Mouse (Mus musculus): ENCODE measurements around the gene Tent2. TPM values are rescaled to one million over a fixed set of nuclear protein-coding genes. Genes with fewer than 3 reads are reported as not detected.

Tent2 gene
- 71.5 TPM for polyA plus RNA-seq (2017; shearing (Covaris generic))

DNA sequence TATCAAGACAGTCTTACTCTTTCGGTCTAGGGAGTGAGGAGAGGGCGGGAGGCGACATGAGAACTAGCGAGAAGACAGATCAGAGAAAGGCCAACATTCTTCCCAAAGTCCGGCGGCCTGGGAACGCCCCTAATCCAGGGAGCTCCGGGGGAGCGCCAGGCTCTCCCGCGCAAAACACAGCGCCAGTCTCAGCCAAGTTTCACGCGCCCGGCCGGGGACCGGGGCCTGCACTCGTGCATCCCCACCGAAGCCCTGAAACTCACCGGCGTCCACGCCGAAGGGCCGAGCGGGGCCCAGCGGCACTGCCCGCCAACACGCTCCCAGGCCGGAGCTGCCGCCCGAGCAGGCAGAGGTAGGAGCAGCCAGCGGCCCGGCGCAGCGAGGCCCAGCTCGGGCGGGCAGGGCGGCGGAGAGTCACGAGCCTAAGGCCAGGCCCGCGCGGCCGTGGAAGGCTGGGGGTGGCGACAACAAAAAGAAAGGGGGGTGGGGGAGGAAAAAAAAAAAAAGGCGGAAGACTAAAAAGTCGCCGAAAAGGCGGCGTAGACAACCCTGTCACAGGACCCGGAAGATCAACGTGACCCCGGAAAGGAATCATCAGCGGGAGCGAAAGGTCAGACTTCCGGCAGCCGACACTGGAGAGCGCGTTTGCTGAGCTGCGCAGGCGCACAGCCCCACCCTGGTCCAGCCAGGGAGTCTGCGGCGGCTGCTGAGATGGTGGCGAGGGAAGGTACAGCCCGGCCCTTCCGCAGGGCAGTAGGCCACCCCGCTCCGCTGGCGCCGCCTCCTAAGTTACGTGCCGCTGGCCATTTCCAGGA is at the start of gene Tent2:
Tent2 (minus strand) TSS at position 555 of the 815 bp plus-strand sequence.

DNA sequence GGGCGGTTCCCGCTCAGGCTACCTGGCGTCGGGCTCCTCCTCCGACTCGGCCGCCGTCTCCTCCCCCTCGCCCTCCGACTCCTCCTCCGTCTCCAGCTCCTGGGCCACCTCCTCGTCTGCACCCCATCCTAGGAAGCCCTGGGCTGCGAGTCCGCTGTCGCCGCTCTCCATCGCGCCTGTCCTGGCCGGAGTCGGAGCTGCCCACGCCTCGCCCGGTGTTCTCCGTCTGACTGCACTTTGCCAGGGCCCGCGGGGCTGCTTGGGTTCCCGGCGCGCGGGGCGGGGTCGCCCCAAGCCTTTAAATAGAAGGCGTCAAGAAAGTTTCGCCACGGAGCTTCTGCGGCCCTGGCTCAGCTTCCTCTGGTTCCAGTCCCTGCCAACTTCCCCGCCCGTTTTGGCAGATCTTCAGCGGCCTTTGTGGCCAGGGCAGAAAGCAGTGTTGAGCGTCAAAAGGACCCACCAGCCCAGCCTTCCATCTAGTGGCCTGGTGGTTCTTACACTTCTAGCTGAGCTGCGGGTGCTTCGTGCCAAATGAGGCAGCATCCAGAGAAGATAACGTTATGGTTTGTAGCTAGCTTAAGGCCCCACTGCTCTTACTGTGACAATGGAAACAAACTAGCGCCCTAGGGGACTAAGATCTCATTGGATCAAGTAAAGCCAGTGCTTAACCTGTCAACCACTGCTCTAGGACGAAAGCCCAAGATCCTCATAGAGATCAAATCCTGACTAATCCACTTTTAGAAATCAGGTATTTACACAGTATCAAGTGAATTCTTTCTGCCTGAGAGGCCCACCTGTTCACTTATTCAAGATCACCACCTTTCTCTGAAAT is 47.6 kb downstream of the Tent2 start, which contains the start of gene Cmya5:
Cmya5 (minus strand) TSS at position 389 of the 832 bp plus-strand sequence.

Other genes starting within 250 kb of the Tent2 start
- 0.51 TPM for gene Cmya5, start 47.7 kb downstream of the Tent2 start, polyA plus RNA-seq (2017; shearing (Covaris generic))
- gene Homer1, start 107.2 kb upstream of the Tent2 start, polyA plus RNA-seq (2017; shearing (Covaris generic)) = 25.1 TPM

All from effector memory CD4-positive, alpha-beta T cell, adult 7 months (primary cell).